Mouse (Mus musculus): ENCODE results near the gene Rasl10b. TPM values are rescaled to one million over a fixed set of nuclear protein-coding genes. Genes with fewer than 3 reads are reported as not detected.
A peak's percentile ranks its signal among the peaks of the same experiment; 100 is the strongest.

The Rasl10b gene
- total RNA-seq, 2 experiments from 2014 or later, result 0.48 to 0.90 TPM

DNA sequence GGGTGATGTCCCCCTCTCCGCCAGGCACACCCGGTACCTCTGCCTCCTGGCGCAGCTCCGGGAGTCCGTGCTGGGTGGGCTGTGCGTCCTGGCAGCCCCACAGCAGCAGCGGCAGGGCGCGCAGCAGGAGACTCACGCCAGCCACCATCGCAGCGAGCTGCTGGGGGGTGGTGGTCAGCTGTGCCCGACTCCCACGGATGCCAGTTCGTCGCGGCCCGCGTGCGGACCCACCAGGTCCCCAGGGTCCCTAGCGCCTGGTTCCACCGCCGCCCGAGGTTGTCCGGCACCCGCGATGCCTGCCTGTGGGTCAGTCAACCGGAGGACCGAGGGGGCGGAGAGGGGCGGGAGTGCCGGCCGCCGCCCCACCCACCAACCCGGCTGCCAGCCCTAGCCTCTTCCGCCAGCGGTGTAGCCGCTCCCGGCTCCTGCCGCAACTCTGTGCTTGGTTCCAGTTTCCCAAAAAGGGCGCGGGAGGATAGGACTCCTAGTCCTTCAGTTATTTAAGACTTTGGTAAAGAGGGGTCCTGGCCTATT, 53.8 kb downstream of the Rasl10b start, which contains the start of gene Mmp28:
TSS of gene Mmp28 (minus strand) at position 361 of the 534 bp plus-strand sequence.
- DNase-seq (ENCODE audit: low spot score), result peak; percentile 51

DNA sequence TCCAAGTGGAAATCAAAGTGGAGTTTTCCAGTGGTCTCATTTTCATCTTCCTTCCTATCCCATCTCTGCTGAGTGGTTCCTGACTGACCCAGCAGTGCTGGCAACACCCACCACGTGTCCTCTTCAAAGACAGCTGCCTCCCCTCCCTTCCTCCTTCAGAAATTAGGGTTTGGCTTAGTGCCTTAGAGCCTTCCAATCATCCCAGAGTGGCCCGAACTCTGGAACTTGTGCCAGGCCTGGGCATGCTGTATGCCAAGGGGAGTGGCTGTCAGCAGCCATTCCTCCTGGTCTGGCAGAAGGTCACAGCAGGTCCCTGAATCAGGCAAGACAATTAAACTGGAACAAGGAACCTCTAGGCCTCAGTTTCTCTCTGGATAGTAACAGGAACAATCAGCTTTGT, 57.0 kb downstream of the Rasl10b start:
- no peak for DNase-seq (ENCODE audit: low spot score)

DNA sequence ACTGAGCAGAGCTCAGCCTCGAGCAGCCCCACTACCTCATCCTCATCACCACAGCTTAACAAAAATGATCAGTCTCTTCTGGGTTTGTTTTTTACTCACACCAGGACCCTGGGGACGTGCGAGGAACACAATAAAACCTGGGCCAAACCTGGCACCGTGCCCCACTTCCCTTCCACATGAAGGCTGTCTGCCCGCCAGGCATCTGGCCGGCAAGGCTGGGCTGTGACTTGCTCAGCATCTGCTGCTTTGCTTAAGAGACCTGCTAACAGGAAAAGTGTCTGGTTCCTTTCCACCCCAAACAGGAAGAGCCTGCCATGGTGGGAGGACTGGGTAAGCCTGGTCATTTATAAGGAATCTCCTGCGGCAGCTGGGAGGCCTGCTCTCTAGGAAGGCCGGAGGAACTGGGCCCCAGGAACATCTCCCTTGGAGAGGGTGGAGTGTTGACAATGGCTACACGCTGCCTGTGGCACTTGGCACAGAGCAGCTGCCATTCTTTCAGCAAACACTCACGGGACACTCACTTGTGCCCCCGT, 58.2 kb downstream of the Rasl10b start:
- peak; percentile 55 for DNase-seq (ENCODE audit: low spot score)

DNA sequence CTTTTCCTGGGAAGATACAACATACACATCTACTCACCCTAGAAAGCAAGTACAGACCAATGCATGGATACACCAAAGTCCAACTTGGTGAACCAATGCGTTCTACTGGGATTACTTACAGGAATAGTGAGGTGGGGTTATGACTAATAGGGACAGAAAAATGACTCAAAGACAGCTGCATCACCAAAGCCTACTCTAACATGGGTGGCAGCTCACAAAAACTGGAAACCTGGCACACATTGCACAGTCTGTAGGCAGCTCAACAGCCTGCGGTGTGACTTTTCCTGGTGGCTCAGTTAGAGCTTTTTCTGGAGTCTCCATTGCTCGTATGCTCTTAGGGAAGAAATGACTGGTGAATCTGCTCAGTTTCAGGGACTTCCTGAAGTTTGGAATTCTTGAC, 59.8 kb downstream of the Rasl10b start:
- no peak for DNase-seq (ENCODE audit: low spot score)

Other genes starting within 250 kb of the Rasl10b start
- under 1 TPM in 1 of 2 experiments, not detected in 1; 0.14 TPM for gene Slfn4, start 234.0 kb upstream of the Rasl10b start, total RNA-seq (2021)
- gene Slfn3, start 217.8 kb upstream of the Rasl10b start, total RNA-seq (2021), result 1 to 10 TPM in 1 of 2 experiments, under 1 TPM in 1; 0.41 to 1.3 TPM
- gene Slfn14, start 122.4 kb upstream of the Rasl10b start, total RNA-seq (2021), result not detected
- gene Ap2b1, start 110.1 kb upstream of the Rasl10b start, total RNA-seq (2021), result 10 to 100 TPM; 34.6 to 35.0 TPM
- 10 to 100 TPM; 14.0 to 15.5 TPM for gene Pex12, start 106.6 kb upstream of the Rasl10b start, total RNA-seq (2021)
- not detected for gene Gas2l2, start 20.3 kb downstream of the Rasl10b start, total RNA-seq (2021)
- not detected for gene 1700020L24Rik, start 28.5 kb downstream of the Rasl10b start, total RNA-seq (2021)
- gene Mmp28, start 53.9 kb downstream of the Rasl10b start, total RNA-seq (2021), result 1 to 10 TPM; 1.4 TPM
- gene Taf15, start 63.9 kb downstream of the Rasl10b start, total RNA-seq (2021), result 10 to 100 TPM; 18.6 to 21.3 TPM
- not detected for gene Heatr9, start 113.0 kb downstream of the Rasl10b start, total RNA-seq (2021)
- not detected for gene Ccl5, start 121.4 kb downstream of the Rasl10b start, total RNA-seq (2021)
- 1 to 10 TPM; 2.4 to 3.0 TPM for gene Ccl9, start 169.5 kb downstream of the Rasl10b start, total RNA-seq (2021)
- gene Ccl6, start 183.9 kb downstream of the Rasl10b start, total RNA-seq (2021), result 1 to 10 TPM; 3.8 to 6.5 TPM
- gene Rpl9-ps1, start 236.5 kb downstream of the Rasl10b start, total RNA-seq (2021), result not detected
- gene Ccl3, start 240.2 kb downstream of the Rasl10b start, total RNA-seq (2021), result not detected

Data from gastrocnemius, adult 18-20 months (tissue).